Mouse (Mus musculus) hindbrain, embryonic 15.5 days (tissue): ENCODE results near the gene Mgst2. TPM values are rescaled to one million over a fixed set of nuclear protein-coding genes. Genes with fewer than 3 reads are reported as not detected.

Experiments
- ATAC-seq: fragments of 200-750 bp; cut with Nextera tagmentation; 2 replicates; pipeline ENCODE4 v1.8.0; 2017; ENCODE audit warnings: low read depth, moderate number of reproducible peaks, moderate TSS enrichment; ENCODE audit not compliant: low FRiP score
- H3K27ac ChIP-seq: fragments of 300-500 bp; sonication (generic); replicated peaks from 2 replicates; pipeline ENCODE4 v1.5.1; 2015; ENCODE audit warnings: mild to moderate bottlenecking, inconsistent platforms
- H3K27me3 ChIP-seq: fragments of 300-500 bp; sonication (generic); 2 replicates; pipeline ENCODE4 v1.6.1; 2015; ENCODE audit warnings: control low read depth, inconsistent platforms
- H3K36me3 ChIP-seq: fragments of 300-500 bp; sonication (generic); 2 replicates; pipeline ENCODE4 v1.6.1; 2015; ENCODE audit warnings: control low read depth, inconsistent platforms
- H3K4me1 ChIP-seq: fragments of 300-500 bp; sonication (generic); replicated peaks from 2 replicates; pipeline ENCODE4 v1.6.1; 2015; ENCODE audit warnings: control low read depth, inconsistent platforms
- H3K4me2 ChIP-seq: fragments of 300-500 bp; sonication (generic); 2 replicates; pipeline ENCODE4 v1.6.1; 2015; ENCODE audit warnings: moderate library complexity, mild to moderate bottlenecking, inconsistent platforms
- H3K4me3 ChIP-seq: fragments of 300-500 bp; sonication (generic); 2 replicates; pipeline ENCODE4 v1.5.1; 2015; ENCODE audit warnings: mild to moderate bottlenecking, inconsistent platforms
- H3K9ac ChIP-seq: fragments of 300-500 bp; sonication (generic); 2 replicates; pipeline ENCODE4 v1.6.1; 2015; ENCODE audit warnings: inconsistent platforms
- H3K9me3 ChIP-seq: fragments of 300-500 bp; sonication (generic); 2 replicates; pipeline ENCODE4 v1.6.1; 2016; ENCODE audit warnings: control low read depth, inconsistent platforms
- WGBS: fragments of 180-500 bp; shearing (Covaris S2); methylation state at CpG from one replicate; pipeline ENCODE4 v1.1.7; 2015; 5-methylcytosine and 5-hydroxymethylcytosine counted together
- polyA plus RNA-seq: library from polyadenylated mRNA; unstranded; fragments of >200 nt; fragmentation: Nextera tagmentation; extraction: Ambion mirVana; gene quantifications from 2 replicates; pipeline ENCODE4 v1.2.1, GENCODE M21; 2015

The Mgst2 gene
- polyA plus RNA-seq, 1 experiment from 2014 or later: 0.36 TPM

DNA sequence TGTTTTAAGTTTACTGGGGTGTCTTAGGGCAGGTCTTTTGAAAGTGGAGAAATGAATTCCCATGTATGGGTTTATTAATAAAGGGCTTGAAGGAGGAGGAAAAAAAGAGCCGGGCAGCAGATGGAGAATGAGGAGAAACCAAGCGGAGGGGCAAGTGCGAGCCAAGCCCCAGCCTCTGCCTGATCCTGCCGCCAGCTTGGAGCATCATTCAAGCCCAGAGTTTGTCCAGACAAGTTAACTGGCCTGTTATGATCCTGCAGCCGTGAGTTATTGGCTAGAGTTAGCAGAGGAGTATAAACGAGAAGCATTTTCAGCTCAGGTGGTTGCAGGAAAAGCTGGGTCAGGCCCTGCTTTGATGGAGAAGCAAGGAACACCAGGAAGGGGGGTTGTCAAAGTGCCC is 26.2 kb downstream of the Mgst2 start:
- ATAC-seq: no peak
- Histone ChIP-seq H3K27me3 (no peaks in the 10 kb centered on the region), H3K4me3 (no peak overlapping the region), H3K36me3 (0 out of 2 replicates have a peak, but pooled peaks cover 3% of the 10 kb centered on the region), H3K9me3 (no peaks in the 10 kb centered on the region), H3K9ac (no peak overlapping the region), H3K27ac (no peak overlapping the region), H3K4me2 (no peak overlapping the region), H3K4me1 (no peaks in the 10 kb centered on the region)
- WGBS: 87% methylated on average over 6 of the region's 6 CpGs

DNA sequence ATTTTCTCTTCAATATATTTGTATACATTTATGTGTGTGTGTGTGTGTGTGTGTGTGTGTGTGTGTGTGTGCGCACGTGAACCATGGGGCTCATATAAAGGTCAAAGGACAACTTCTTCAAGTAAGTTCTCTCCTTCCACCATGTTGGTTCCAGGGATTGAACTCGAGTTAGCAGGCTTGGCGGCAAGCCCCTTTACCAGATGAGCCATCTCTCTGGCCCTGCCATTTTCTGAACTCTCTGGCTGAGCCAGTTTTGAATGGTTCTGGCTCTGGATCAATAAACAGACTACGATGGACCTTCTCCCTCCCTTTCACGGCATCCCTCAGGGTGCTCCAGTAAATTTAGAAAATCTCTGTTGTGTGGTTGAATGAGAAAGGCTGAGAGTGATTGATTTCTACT is 26.6 kb downstream of the Mgst2 start:
- no peak for ATAC-seq
- 70% methylated on average over 6 of the region's 6 CpGs for WGBS
- Histone ChIP-seq H3K4me3 (no peak overlapping the region), H3K27ac (no peak overlapping the region), H3K4me2 (no peak overlapping the region), H3K27me3 (no peaks in the 10 kb centered on the region), H3K9ac (no peak overlapping the region), H3K36me3 (0 out of 2 replicates have a peak, but pooled peaks cover 3% of the 10 kb centered on the region), H3K9me3 (no peaks in the 10 kb centered on the region), H3K4me1 (no peaks in the 10 kb centered on the region)

DNA sequence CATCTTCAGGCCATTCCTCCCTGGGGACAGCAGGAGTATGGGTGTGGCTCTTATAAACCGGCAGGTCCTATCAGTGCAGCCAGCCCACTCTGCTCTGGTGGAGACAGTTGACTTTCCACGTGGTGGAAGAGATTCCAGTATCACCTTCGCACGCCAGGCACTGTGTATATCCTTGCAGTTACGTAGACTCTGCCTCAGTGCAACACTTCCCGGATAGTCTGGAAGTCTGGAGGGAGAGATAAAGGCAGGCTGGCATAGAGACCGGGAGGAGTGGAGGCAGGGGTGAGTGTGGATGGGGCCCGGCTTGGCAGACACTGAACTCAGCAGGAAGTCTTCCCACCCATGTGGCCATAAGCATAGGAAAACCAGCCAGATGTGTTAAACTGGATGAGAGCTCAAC is 28.6 kb downstream of the Mgst2 start:
- 0 out of 2 replicates have a peak, but pooled peaks cover 3% of the 10 kb centered on the region for H3K36me3 ChIP-seq
- H3K9me3 ChIP-seq: no peaks in the 10 kb centered on the region
- no peak for ATAC-seq
- H3K4me2 ChIP-seq: no peak overlapping the region
- H3K27ac ChIP-seq: no peak overlapping the region
- 87% methylated on average over 8 of the region's 8 CpGs for WGBS
- H3K9ac ChIP-seq: no peak overlapping the region
- H3K4me3 ChIP-seq: no peak overlapping the region
- no peaks in the 10 kb centered on the region for H3K27me3 ChIP-seq
- H3K4me1 ChIP-seq: no peaks in the 10 kb centered on the region

DNA sequence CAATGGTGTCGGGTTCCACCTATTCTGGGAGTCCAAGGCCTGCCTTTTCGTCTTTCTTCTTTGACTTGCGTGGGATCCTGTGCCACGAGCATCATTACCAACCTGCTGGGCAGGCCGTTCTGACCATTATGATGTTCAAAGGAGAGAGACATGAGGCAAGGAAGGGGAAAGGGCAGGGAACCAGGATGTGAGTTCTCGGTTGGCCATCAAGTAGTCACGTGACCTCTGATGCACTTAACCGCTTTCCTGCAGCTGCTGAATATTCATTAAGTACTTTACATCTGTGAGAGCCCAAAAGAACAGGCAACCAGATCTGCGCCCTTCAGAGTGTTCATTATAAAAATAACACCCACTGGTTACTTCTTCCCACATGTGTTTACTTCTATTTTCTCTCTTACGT is 33.0 kb downstream of the Mgst2 start:
- WGBS: 76% methylated on average over 10 of the region's 10 CpGs
- Histone ChIP-seq H3K4me2 (no peak overlapping the region), H3K4me3 (no peak overlapping the region), H3K9ac (no peak overlapping the region), H3K27me3 (no peaks in the 10 kb centered on the region), H3K36me3 (0 out of 2 replicates have a peak, but pooled peaks cover 3% of the 10 kb centered on the region), H3K9me3 (no peaks in the 10 kb centered on the region), H3K27ac (no peak overlapping the region), H3K4me1 (no peaks in the 10 kb centered on the region)
- ATAC-seq: no peak

DNA sequence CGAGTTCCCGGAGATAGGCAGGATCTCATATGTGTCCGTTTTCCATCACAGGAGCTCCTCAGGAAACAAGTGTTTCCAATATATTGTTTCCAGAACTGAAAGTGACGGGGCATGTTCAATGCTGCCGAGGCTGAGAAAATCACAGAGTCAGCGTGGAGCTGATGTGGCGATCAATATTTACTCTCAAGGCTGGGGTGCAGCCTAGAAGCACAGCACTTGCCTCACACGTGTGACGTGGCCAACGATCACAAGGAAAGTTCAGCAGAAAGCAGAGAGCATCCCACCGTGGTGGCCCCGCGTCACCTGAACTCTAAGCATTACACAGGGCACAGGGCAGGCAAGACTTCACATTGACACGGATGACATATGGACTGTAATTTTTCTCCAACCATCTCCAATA is 34.4 kb downstream of the Mgst2 start:
- Histone ChIP-seq H3K4me2 (no peak overlapping the region), H3K9ac (no peak overlapping the region), H3K4me1 (no peaks in the 10 kb centered on the region; the same call in 1 of the 2 replicates), H3K27ac (no peak overlapping the region), H3K36me3 (0 out of 2 replicates have a peak, but pooled peaks cover 2% of the 10 kb centered on the region), H3K9me3 (no peaks in the 10 kb centered on the region), H3K4me3 (no peak overlapping the region), H3K27me3 (no peaks in the 10 kb centered on the region)
- no peak for ATAC-seq
- WGBS: 91% methylated on average over 14 of the region's 14 CpGs

DNA sequence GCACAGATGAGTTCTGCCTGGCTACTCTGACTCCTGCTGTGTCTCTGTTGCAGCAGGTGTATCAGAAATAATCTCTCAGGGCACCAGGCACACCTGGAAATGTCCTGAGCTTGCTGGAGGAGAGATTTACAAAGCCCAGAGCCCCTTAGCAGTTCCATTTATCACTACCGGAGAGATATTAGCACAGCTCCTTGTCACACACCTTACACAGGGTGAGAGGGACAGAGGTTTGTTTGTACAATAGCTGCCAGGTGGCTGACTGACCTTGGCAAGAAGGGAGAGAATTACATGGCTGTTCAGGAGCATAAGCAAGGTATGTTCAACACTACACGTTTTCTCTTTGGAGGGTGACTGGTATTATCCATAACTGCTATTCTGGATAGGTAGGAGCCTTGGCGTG is 35.6 kb downstream of the Mgst2 start:
- H3K27me3 ChIP-seq: no peaks in the 10 kb centered on the region
- no peak for ATAC-seq
- H3K4me1 ChIP-seq: peaks cover 10% of the 10 kb centered on the region
- H3K9ac ChIP-seq: no peak overlapping the region
- H3K4me3 ChIP-seq: no peak overlapping the region
- no peak overlapping the region for H3K27ac ChIP-seq
- H3K9me3 ChIP-seq: no peaks in the 10 kb centered on the region
- 92% methylated on average over 3 of the region's 3 CpGs for WGBS
- no peaks in the 10 kb centered on the region for H3K36me3 ChIP-seq
- H3K4me2 ChIP-seq: no peak overlapping the region

DNA sequence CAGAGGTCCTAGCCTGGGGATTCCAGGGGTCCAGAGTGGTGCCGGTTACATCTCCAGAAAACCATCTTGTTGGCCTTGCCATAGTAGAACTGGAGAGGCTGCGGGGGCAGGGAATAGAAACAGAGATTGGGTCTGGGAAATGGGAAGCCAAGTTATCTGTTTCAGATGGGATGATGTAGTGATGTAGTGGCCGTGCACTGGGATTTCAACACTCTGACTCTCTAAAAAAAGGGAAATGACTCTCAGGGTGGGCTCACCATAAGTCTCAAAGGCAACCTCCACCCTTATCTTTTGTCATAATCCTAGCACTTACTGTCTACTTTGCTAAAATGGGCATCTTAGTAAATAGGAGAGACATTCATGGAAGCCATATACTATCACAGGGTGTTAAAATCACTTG is 37.8 kb downstream of the Mgst2 start:
- ATAC-seq: no peak
- H3K4me2 ChIP-seq: no peak overlapping the region
- H3K36me3 ChIP-seq: no peaks in the 10 kb centered on the region
- no peaks in the 10 kb centered on the region for H3K27me3 ChIP-seq
- H3K27ac ChIP-seq: no peak overlapping the region
- no peak overlapping the region for H3K9ac ChIP-seq
- 90% methylated on average over 3 of the region's 3 CpGs for WGBS
- H3K9me3 ChIP-seq: no peaks in the 10 kb centered on the region
- peaks cover 32% of the 10 kb centered on the region for H3K4me1 ChIP-seq
- no peak overlapping the region for H3K4me3 ChIP-seq

DNA sequence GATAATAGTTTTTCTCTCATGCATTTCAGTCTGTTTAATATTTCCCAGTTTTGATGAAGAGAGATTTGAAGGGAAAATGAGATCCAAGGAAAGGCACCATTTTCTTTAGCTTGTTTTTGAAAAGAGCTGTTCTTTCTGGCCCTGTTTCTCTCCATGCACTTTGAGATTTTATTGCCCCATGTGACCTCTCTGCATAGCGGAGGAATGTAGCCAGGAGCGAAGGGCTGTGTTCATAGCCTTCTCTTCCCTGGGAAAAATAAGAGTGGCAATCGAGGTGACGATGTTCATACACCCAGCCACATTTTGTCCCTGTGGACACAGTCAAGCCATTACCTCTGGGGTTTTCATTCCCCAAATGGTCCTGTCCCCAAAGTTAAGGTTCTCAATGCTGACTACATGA is 40.0 kb downstream of the Mgst2 start:
- Histone ChIP-seq H3K27ac (peak overlapping the region; percentile 91), H3K27me3 (no peaks in the 10 kb centered on the region), H3K4me2 (peak overlapping the region; percentile 77), H3K36me3 (no peaks in the 10 kb centered on the region), H3K4me3 (no peak overlapping the region), H3K9ac (0 out of 2 replicates have a peak overlapping the region, but pooled peaks have one; percentile 53), H3K9me3 (no peaks in the 10 kb centered on the region), H3K4me1 (peaks cover 39% of the 10 kb centered on the region)
- no peak for ATAC-seq
- 62% methylated on average over 4 of the region's 4 CpGs for WGBS

DNA sequence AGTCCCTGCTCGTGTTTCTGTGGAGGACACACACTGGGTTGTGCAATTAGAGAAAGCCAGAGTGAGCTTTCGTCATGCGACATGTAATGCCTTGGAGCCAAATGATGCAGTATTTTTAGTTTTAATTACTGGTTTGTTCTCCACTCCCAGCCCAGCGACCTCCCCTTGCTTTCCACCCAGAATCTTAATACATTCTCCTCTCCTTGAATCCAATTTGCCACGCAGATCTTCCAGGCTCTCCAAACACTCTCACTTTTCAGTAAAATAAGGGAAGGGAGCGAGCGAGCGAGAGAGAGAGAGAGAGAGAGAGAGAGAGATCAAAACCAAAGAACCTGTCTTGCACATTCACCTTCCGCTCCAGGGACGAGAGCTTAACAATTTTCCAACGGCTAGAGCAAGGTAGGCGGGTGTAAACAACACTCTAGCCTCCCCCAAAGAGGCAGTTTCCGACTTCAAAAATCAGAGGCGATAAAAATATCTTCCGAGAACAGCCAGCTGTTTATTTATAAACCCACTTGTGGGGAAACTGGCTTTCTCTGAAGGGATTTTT is 40.6 kb downstream of the Mgst2 start:
- WGBS: 15% methylated on average over 15 of the region's 15 CpGs
- peak overlapping the region; percentile 36 for H3K4me3 ChIP-seq
- ATAC-seq: no peak

DNA sequence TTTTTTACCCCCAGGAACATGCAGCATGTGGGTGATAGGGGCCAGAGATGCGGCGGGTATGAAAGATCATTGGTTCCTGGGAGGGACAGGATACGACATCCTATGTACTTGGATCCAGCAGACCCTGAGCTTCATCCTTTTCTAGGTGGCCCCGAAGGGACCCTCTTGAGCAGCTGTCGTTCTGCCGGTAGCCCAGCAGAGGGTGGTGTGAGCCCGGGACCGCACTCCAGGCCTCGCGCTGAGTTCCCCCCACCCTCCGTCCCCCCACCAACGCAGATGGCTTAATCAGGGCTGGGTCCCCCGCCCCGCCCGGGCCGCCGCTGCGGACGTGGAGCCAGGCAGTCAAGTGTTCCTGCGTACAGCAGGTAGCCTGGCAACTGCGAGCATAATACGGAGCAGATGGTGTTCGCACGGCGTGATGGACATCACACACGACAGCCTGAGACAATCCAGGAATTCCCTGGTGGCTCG is 41.2 kb downstream of the Mgst2 start:
- WGBS: under 1% methylated on average over 27 of the region's 27 CpGs
- Histone ChIP-seq H3K9me3 (no peaks in the 10 kb centered on the region), H3K36me3 (no peaks in the 10 kb centered on the region), H3K9ac (peak overlapping the region; percentile 53), H3K4me3 (peak overlapping the region; percentile 36), H3K27me3 (no peaks in the 10 kb centered on the region), H3K4me2 (peak overlapping the region; percentile 77), H3K27ac (peak overlapping the region; percentile 91), H3K4me1 (peaks cover 39% of the 10 kb centered on the region)
- ATAC-seq: peak; percentile 96

More for the DNA sequence above, 40.6 kb downstream of the Mgst2 start:
- Histone ChIP-seq H3K4me1 (peaks cover 39% of the 10 kb centered on the region), H3K9me3 (no peaks in the 10 kb centered on the region), H3K36me3 (no peaks in the 10 kb centered on the region), H3K4me2 (peak overlapping the region; percentile 77), H3K27ac (peak overlapping the region; percentile 91), H3K9ac (peak overlapping the region; percentile 53), H3K27me3 (no peaks in the 10 kb centered on the region)

DNA sequence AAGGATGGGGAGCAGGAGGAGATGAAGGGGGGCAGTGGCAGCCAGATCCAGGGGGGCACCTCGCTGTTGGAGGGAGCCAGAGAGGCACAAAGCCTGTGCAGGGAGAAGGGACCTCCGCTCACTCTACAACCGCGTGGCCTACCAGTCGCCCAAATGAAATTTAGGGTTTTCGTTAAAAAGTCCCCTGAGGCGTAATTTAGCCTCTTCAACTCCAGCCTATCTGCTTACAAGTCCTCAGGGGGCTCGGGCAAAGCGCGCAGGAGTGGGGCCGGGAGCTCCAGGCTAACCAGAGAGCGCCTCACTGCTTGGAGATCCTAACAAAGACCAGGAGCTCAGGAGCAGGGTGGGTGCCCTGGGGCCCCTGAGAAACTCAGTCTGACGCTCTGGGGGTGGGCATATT is 41.8 kb downstream of the Mgst2 start:
- peak; percentile 68 for ATAC-seq
- Histone ChIP-seq H3K36me3 (no peaks in the 10 kb centered on the region), H3K27me3 (no peaks in the 10 kb centered on the region), H3K9me3 (no peaks in the 10 kb centered on the region), H3K4me3 (peak overlapping the region; percentile 36), H3K4me2 (peak overlapping the region; percentile 77), H3K4me1 (peaks cover 39% of the 10 kb centered on the region), H3K9ac (peak overlapping the region; percentile 53), H3K27ac (peak overlapping the region; percentile 91)
- WGBS: 4% methylated on average over 13 of the region's 13 CpGs

DNA sequence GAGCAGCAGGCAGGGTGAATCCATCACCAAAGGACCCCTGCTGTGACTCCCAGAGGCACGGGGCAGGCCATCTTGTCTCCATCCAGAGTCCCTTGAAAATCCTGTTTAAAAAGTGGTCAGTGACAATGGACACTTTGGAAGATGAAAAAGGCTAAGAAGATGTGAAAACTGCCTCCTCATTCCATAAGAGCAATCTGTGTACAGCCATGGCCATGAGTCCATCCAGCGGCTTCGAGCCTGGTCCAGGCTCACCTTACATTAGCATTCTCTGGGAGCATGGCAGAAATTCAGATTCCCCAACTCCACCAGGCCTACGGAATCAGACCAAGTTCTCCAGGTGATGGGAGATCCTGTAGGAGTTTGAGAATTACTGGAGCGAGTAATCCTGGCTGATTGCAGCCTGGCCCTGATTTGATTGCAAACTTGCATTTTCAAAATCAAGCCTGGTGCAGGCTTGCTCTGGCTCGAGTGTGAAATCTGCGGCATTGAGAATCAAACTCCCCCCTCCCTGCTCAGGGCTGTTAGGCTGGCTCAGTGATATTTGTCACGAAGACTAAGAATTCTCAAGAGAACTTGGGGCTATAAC is 42.6 kb downstream of the Mgst2 start:
- H3K4me2 ChIP-seq: no peak overlapping the region
- H3K9me3 ChIP-seq: no peaks in the 10 kb centered on the region
- no peaks in the 10 kb centered on the region for H3K27me3 ChIP-seq
- no peak overlapping the region for H3K9ac ChIP-seq
- 63% methylated on average over 8 of the region's 8 CpGs for WGBS
- ATAC-seq: no peak
- peak overlapping the region; percentile 91 for H3K27ac ChIP-seq
- H3K36me3 ChIP-seq: no peaks in the 10 kb centered on the region
- peaks cover 39% of the 10 kb centered on the region for H3K4me1 ChIP-seq
- H3K4me3 ChIP-seq: no peak overlapping the region
